Mouse (Mus musculus) stomach, embryonic 16.5 days (tissue): ENCODE measurements around the gene Cnbd2. TPM values are rescaled to one million over a fixed set of nuclear protein-coding genes. Genes with fewer than 3 reads are reported as not detected.

Experiments
- ATAC-seq: fragments of 200-750 bp; cut with Nextera tagmentation; 2 replicates; pipeline ENCODE4 v1.8.0; 2017; ENCODE audit warnings: moderate number of reproducible peaks, moderate TSS enrichment; ENCODE audit not compliant: insufficient read depth, low FRiP score
- H3K27ac ChIP-seq: fragments of 300-500 bp; sonication (generic); 2 replicates; pipeline ENCODE4 v1.5.1; 2014; ENCODE audit warnings: low read length
- H3K27me3 ChIP-seq: fragments of 300-500 bp; sonication (generic); 2 replicates; pipeline ENCODE4 v1.6.1; 2014; ENCODE audit warnings: low read length, control low read depth, mixed read lengths; ENCODE audit not compliant: control insufficient read depth, insufficient read depth
- H3K36me3 ChIP-seq: fragments of 300-500 bp; sonication (generic); 2 replicates; pipeline ENCODE4 v1.6.1; 2014; ENCODE audit warnings: low read length; ENCODE audit not compliant: control insufficient read depth, insufficient read depth
- H3K4me1 ChIP-seq: fragments of 300-500 bp; sonication (generic); 2 replicates; pipeline ENCODE4 v1.6.1; 2014; ENCODE audit warnings: low read length, control low read depth, mixed read lengths; ENCODE audit not compliant: control insufficient read depth, insufficient read depth
- H3K4me2 ChIP-seq: fragments of 300-500 bp; sonication (generic); 2 replicates; pipeline ENCODE4 v1.6.1; 2014; ENCODE audit warnings: low read depth, low read length, mixed read lengths
- H3K4me3 ChIP-seq: fragments of 300-500 bp; sonication (generic); replicated peaks from 2 replicates; pipeline ENCODE4 v1.5.1; 2014; ENCODE audit warnings: mild to moderate bottlenecking, low read length
- H3K9ac ChIP-seq: fragments of 300-500 bp; sonication (generic); 2 replicates; pipeline ENCODE4 v1.6.1; 2014; ENCODE audit warnings: low read length
- H3K9me3 ChIP-seq: fragments of 300-500 bp; sonication (generic); replicated peaks from 2 replicates; pipeline ENCODE4 v1.6.1; 2016; ENCODE audit warnings: low read length, control low read depth; ENCODE audit not compliant: control insufficient read depth
- WGBS: fragments of 180-500 bp; shearing (Covaris S2); extraction: QIAGEN DNeasy Blood & Tissue Kit; methylation state at CpG from one replicate; pipeline ENCODE4 v1.1.7; 2014; 5-methylcytosine and 5-hydroxymethylcytosine counted together
- polyA plus RNA-seq: library from polyadenylated mRNA; unstranded; fragments of >200 nt; fragmentation: Nextera tagmentation; extraction: Ambion mirVana; gene quantifications from 2 replicates; pipeline ENCODE4 v1.2.1, GENCODE M21; 2015

Gene Cnbd2
- polyA plus RNA-seq, 1 experiment from 2014 or later = 3.3 TPM

DNA sequence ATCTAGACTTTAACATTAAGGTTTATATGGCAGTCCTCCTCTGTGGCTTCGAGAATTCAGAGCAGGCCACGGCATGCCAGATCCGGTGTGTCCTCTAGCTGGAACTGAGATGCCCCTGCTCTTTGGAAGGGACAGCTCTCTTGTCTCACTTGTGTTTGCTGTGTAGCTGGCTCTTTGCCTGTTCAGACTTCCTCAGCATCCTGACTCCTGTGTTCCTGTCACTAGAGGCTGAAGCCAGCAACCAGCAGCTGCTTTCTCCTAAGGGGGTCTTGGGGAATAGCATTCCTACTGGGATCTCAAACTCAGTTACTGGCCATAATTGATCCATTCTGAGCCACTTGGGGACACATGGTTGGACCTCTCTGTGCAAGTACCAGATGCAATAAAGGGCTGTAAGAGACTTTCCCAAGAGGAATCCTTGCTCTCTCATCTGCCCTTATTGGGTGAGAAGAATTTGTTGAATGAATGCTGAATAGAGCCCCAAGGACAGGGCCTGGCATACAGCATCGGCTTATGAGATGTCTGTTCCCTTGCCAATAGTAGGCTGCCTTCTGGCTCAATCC is 37.3 kb downstream of the Cnbd2 start:
- Histone ChIP-seq H3K27ac (no peak overlapping the region), H3K27me3 (no peaks in the 10 kb centered on the region), H3K4me3 (no peak overlapping the region), H3K4me1 (no peaks in the 10 kb centered on the region), H3K9me3 (no peaks in the 10 kb centered on the region), H3K4me2 (no peak overlapping the region), H3K36me3 (no peaks in the 10 kb centered on the region), H3K9ac (no peak overlapping the region)
- 83% methylated on average over 4 of the region's 4 CpGs for WGBS
- no peak for ATAC-seq

DNA sequence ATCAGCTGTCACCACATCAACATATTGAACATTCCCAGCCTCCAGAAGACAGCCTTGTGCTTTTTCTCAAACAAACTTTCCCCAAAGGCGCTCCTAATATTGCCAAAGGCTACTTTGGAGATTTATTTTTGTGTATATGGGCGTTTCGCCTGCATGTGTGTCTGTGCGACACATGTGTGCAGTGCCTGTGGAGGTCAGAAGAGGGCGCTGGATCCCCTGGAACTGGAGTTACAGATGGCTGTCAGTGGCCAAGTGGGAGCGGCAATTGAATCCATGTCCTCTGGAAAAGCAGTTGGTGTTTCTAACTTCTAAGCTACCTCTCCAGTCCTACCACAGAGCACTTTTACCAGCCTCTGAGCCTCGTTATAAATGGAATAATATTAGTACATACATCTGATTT is 39.1 kb downstream of the Cnbd2 start:
- WGBS = 80% methylated on average over 7 of the region's 7 CpGs
- H3K9me3 ChIP-seq = no peaks in the 10 kb centered on the region
- ATAC-seq = no peak
- no peak overlapping the region for H3K4me2 ChIP-seq
- H3K27me3 ChIP-seq = no peaks in the 10 kb centered on the region
- H3K27ac ChIP-seq = no peak overlapping the region
- no peak overlapping the region for H3K4me3 ChIP-seq
- H3K9ac ChIP-seq = no peak overlapping the region
- no peaks in the 10 kb centered on the region for H3K36me3 ChIP-seq
- H3K4me1 ChIP-seq = no peaks in the 10 kb centered on the region

DNA sequence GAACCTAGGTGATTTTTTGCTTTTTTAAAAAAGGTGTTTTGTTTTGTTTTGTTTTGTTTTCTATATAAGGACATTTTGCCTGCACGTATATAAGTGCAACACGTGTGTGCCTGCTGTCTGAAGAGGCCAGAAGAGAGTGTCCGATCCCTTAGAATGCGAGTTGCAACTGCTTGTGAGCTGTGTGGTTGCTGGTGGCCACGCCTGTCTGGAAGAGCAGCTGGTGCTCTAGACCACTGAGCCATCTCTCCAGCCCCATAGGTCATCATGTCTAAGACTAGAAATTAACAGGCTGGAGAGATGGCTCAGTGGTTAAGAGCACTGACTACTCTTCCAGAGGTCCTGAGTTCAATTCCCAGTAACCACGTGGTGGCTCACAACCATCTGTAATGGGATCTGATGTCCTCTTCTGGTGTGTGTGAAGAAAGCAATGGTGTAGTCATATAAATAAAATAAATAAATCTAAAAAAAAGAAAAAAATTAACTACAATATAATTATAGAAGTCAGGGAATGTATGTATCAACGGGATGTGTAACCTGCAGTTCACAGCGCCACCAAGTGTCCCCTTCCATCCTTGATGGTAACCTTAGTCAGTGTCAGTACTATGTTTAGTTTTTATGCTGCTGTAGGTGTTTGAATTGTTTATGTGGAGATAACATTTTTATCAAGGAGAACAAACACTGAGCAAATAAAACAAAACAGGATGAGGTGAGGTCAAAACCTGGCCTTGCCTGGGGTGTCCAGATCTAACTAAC is 40.5 kb downstream of the Cnbd2 start:
- WGBS = 72% methylated on average over 8 of the region's 8 CpGs

DNA sequence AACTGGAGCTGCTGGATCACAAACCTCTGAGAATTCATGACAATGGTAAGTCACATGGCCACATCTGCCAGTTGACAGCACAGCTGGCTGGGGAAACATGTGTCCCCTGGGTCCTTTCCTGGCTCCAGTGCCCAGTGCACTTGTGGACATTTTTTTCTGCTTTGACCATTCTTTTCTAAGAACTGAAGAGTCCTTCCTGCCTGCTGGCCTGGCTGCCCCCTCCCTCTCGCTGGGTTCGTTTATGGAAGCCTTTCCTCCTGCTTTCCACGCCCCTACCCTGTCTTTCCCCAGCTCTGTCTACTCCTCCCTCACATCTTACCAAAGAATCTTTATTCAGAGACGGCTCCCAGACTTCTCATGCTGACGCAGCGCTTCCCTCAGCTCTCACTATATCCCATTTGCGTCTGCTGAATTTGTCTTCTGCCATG is 41.2 kb downstream of the Cnbd2 start:
- Histone ChIP-seq H3K9ac (no peak overlapping the region), H3K4me1 (no peaks in the 10 kb centered on the region), H3K9me3 (no peaks in the 10 kb centered on the region), H3K27me3 (no peaks in the 10 kb centered on the region), H3K4me3 (no peak overlapping the region), H3K36me3 (no peaks in the 10 kb centered on the region), H3K4me2 (no peak overlapping the region), H3K27ac (no peak overlapping the region)
- peak; percentile 33; the same call in 1 of the 2 replicates for ATAC-seq
- WGBS = 31% methylated on average over 7 of the region's 7 CpGs

More for the DNA sequence above, 40.5 kb downstream of the Cnbd2 start:
- no peak for ATAC-seq
- no peak overlapping the region for H3K27ac ChIP-seq
- no peak overlapping the region for H3K4me2 ChIP-seq
- no peaks in the 10 kb centered on the region for H3K4me1 ChIP-seq
- H3K9me3 ChIP-seq = no peaks in the 10 kb centered on the region
- H3K9ac ChIP-seq = no peak overlapping the region
- no peaks in the 10 kb centered on the region for H3K27me3 ChIP-seq
- no peak overlapping the region for H3K4me3 ChIP-seq
- H3K36me3 ChIP-seq = no peaks in the 10 kb centered on the region

DNA sequence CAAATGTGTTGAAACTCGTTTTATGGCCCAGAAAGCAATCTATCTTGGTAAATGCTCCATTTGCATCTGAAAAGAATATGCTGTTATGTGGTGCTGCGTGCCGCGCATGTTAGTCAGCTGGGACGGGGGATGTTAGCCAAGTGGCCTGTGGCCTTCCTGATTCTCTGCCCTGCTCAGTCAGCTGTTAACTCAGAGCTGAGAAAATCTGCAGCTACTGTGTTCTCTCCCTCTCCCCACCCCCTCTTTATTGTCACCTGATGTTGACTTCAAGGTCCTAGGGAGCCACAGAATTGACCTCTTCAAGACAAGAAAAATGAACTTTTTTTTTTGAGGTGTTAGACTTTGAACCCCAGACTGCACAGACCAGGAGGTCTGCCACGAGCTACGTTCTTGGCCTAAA is 43.9 kb downstream of the Cnbd2 start:
- ATAC-seq = no peak
- no peaks in the 10 kb centered on the region for H3K4me1 ChIP-seq
- 54% methylated on average over 7 of the region's 7 CpGs for WGBS
- no peak overlapping the region for H3K27ac ChIP-seq
- no peaks in the 10 kb centered on the region for H3K27me3 ChIP-seq
- H3K4me2 ChIP-seq = no peak overlapping the region
- H3K9me3 ChIP-seq = no peaks in the 10 kb centered on the region
- H3K4me3 ChIP-seq = no peak overlapping the region
- no peaks in the 10 kb centered on the region for H3K36me3 ChIP-seq
- H3K9ac ChIP-seq = no peak overlapping the region

DNA sequence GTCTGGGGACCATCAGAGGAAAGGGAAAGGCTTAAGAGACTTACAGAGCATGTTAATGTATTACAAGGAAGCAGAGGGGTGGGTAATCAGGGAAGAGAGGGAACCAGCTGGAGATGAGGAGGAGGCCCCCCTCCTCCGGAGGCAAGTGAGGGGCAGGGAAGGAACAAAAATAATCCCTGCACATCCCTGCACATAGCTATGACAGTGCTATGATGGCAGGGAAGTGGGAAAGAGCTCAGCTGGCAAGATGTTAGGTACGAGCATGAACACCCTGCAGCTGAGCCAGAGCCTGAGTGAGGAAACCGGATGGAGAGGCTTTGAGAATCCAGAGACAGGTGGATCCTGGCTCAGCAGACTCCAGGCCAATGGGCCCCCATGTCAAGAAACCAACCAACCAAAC is 56.4 kb downstream of the Cnbd2 start:
- H3K9ac ChIP-seq = no peak overlapping the region
- no peak overlapping the region for H3K4me3 ChIP-seq
- no peaks in the 10 kb centered on the region for H3K27me3 ChIP-seq
- no peaks in the 10 kb centered on the region for H3K9me3 ChIP-seq
- H3K4me2 ChIP-seq = no peak overlapping the region
- no peaks in the 10 kb centered on the region for H3K36me3 ChIP-seq
- H3K4me1 ChIP-seq = no peaks in the 10 kb centered on the region
- ATAC-seq = no peak
- 70% methylated on average over 3 of the region's 3 CpGs for WGBS
- no peak overlapping the region for H3K27ac ChIP-seq

DNA sequence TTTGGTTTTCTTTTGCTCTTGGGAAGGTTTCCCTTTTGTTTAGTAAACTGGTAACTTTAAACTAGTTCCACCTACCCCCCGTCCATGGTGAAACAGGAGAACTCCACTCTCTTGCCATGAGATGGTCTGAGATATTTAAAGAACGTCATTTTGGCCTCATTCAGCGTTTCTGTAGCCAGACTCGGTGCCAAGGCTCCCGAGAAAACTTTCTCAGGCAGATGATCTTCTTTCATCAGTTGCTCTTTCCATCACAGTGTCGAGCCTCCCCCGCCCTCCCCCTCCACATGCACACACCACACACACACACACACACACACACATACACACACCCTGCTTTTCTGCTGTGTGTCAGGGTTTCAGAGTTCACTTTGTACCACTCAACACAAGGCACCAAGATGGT is 58.8 kb downstream of the Cnbd2 start:
- Histone ChIP-seq H3K4me3 (no peak overlapping the region), H3K27me3 (no peaks in the 10 kb centered on the region), H3K27ac (no peak overlapping the region), H3K9ac (no peak overlapping the region), H3K4me1 (no peaks in the 10 kb centered on the region), H3K4me2 (no peak overlapping the region), H3K36me3 (no peaks in the 10 kb centered on the region), H3K9me3 (no peaks in the 10 kb centered on the region)
- 72% methylated on average over 7 of the region's 7 CpGs for WGBS
- no peak for ATAC-seq

DNA sequence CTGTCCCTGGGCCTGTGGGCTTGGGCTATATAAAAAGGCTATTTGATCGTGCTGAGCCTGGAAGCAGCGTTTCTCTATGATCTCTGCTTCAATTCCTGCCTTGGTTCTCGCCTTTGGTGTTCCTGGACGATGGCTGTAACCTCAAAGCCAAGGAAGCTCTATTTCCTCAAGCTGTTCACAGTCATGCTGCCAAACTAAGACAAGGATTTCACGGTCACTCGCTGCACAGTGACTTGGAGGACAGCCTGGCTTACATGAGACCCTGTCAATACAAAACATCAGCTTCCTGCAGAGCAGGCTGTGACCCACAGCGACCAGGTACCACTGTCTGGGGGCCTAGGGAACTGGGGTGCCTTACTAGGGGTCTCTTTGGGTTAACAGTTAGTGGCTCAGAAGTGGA is 64.9 kb downstream of the Cnbd2 start:
- no peaks in the 10 kb centered on the region for H3K9me3 ChIP-seq
- no peak overlapping the region for H3K27ac ChIP-seq
- H3K4me3 ChIP-seq = no peak overlapping the region
- H3K27me3 ChIP-seq = no peaks in the 10 kb centered on the region
- ATAC-seq = no peak
- WGBS = 80% methylated on average over 7 of the region's 7 CpGs
- H3K36me3 ChIP-seq = no peaks in the 10 kb centered on the region
- no peak overlapping the region for H3K9ac ChIP-seq
- H3K4me1 ChIP-seq = no peaks in the 10 kb centered on the region
- no peak overlapping the region for H3K4me2 ChIP-seq

DNA sequence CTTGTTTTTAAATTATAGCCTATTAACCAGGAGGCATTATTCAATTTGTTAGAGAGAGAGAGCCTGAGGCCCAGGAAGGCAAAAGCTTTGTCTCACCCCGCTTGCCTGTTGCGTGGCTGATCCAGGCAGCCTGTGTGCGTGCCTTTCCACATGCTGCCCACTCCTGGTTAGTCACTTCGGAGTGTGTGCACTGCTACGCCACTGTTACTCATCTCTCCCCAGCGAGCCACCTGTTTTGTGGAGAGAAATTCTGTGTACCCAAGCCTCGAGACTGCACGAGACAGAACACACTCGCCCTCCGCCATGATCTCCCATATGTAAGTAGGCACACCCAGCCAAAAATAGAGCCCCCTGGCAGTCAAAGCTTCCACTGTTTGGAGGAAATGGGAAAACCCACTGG is 67.8 kb downstream of the Cnbd2 start:
- Histone ChIP-seq H3K4me1 (no peaks in the 10 kb centered on the region), H3K9ac (no peak overlapping the region), H3K4me3 (no peak overlapping the region), H3K36me3 (no peaks in the 10 kb centered on the region), H3K27me3 (no peaks in the 10 kb centered on the region), H3K9me3 (0 out of 2 replicates have a peak, but pooled peaks cover 3% of the 10 kb centered on the region), H3K4me2 (no peak overlapping the region), H3K27ac (no peak overlapping the region)
- 84% methylated on average over 10 of the region's 10 CpGs for WGBS
- ATAC-seq = no peak
